Mouse (Mus musculus): ENCODE measurements at regions not wholly inside any gene's neighbourhood (a gene's known extent, or its start where the extent isn't known, plus 50 kb on each side); places are given as distances from the start of the nearest gene placed in this dataset.
"Not testable (repeated sequence)": the region's sequence is repeated elsewhere in the genome, so short reads cannot be mapped to it uniquely, and the experiment has no call there.

- not testable (repeated sequence) for H3K9ac ChIP-seq; H3K4me3 ChIP-seq (replicated peaks; ENCODE audit: low read length); H3K27me3 ChIP-seq (ENCODE audit: control insufficient read depth, insufficient read depth, low read length); H3K9me3 ChIP-seq (ENCODE audit: control insufficient read depth, low read length); H3K4me2 ChIP-seq (replicated peaks); ATAC-seq (ENCODE audit: low FRiP score); H3K27ac ChIP-seq; DNase-seq (ENCODE audit: low spot score); H3K36me3 ChIP-seq (replicated peaks; ENCODE audit: control insufficient read depth, insufficient read depth); H3K4me1 ChIP-seq (replicated peaks; ENCODE audit: control insufficient read depth, insufficient read depth, low read length)
- WGBS: 85% methylated on average over 3 of the region's 4 CpGs
Observed at GRCm38 (mm10) chr8:71807788-71808187, 74.0 kb upstream of the Zfp709 start.

GRCm38 (mm10) chr8:71804586-71804985, 77.2 kb upstream of the Zfp709 start:
- H3K9ac ChIP-seq; H3K27ac ChIP-seq; H3K27me3 ChIP-seq (ENCODE audit: control insufficient read depth, insufficient read depth, low read length); H3K36me3 ChIP-seq (replicated peaks; ENCODE audit: control insufficient read depth, insufficient read depth); ATAC-seq (ENCODE audit: low FRiP score); DNase-seq (ENCODE audit: low spot score); H3K4me2 ChIP-seq (replicated peaks); H3K4me3 ChIP-seq (replicated peaks; ENCODE audit: low read length); H3K4me1 ChIP-seq (replicated peaks; ENCODE audit: control insufficient read depth, insufficient read depth, low read length); H3K9me3 ChIP-seq (ENCODE audit: control insufficient read depth, low read length): not testable (repeated sequence)
- 86% methylated on average over 1 of the region's 1 CpGs for WGBS

- WGBS: 74% methylated on average over 2 of the region's 2 CpGs
- DNase-seq (ENCODE audit: low spot score); H3K36me3 ChIP-seq (replicated peaks; ENCODE audit: control insufficient read depth, insufficient read depth); H3K4me3 ChIP-seq (replicated peaks; ENCODE audit: low read length); H3K4me2 ChIP-seq (replicated peaks); H3K27ac ChIP-seq; H3K9ac ChIP-seq; H3K4me1 ChIP-seq (replicated peaks; ENCODE audit: control insufficient read depth, insufficient read depth, low read length); H3K27me3 ChIP-seq (ENCODE audit: control insufficient read depth, insufficient read depth, low read length); H3K9me3 ChIP-seq (ENCODE audit: control insufficient read depth, low read length): not testable (repeated sequence)
- ATAC-seq (ENCODE audit: low FRiP score): peak; percentile 76
Observed at GRCm38 (mm10) chr8:71802226-71802625, 76.7 kb upstream of the Fcho1 start.

GRCm38 (mm10) chr8:71789031-71789460, 63.5 kb upstream of the Fcho1 start:
- DNase-seq (ENCODE audit: low spot score); H3K9me3 ChIP-seq (ENCODE audit: control insufficient read depth, low read length); H3K27ac ChIP-seq; H3K4me2 ChIP-seq (replicated peaks); H3K36me3 ChIP-seq (replicated peaks; ENCODE audit: control insufficient read depth, insufficient read depth); H3K4me1 ChIP-seq (replicated peaks; ENCODE audit: control insufficient read depth, insufficient read depth, low read length); H3K27me3 ChIP-seq (ENCODE audit: control insufficient read depth, insufficient read depth, low read length); H3K9ac ChIP-seq; H3K4me3 ChIP-seq (replicated peaks; ENCODE audit: low read length): not testable (repeated sequence)
- 0 out of 2 replicates have a peak, but pooled peaks have one; percentile 48 for ATAC-seq (ENCODE audit: low FRiP score)
- 10% methylated on average over 2 of the region's 9 CpGs for WGBS

- ATAC-seq (ENCODE audit: low FRiP score); H3K4me2 ChIP-seq (replicated peaks); H3K4me3 ChIP-seq (replicated peaks; ENCODE audit: low read length); H3K27ac ChIP-seq; H3K9ac ChIP-seq; H3K9me3 ChIP-seq (ENCODE audit: control insufficient read depth, low read length); H3K27me3 ChIP-seq (ENCODE audit: control insufficient read depth, insufficient read depth, low read length); H3K4me1 ChIP-seq (replicated peaks; ENCODE audit: control insufficient read depth, insufficient read depth, low read length); DNase-seq (ENCODE audit: low spot score); H3K36me3 ChIP-seq (replicated peaks; ENCODE audit: control insufficient read depth, insufficient read depth): not testable (repeated sequence)
- 88% methylated on average over 8 of the region's 10 CpGs for WGBS
Observed at GRCm38 (mm10) chr8:71780624-71781023, 55.1 kb upstream of the Fcho1 start.

GRCm38 (mm10) chr8:71779824-71780223, 54.3 kb upstream of the Fcho1 start:
- 0 out of 2 replicates have a peak, but pooled peaks have one; percentile 40 for ATAC-seq (ENCODE audit: low FRiP score)

GRCm38 (mm10) chr8:71779380-71779779, 53.9 kb upstream of the Fcho1 start:
- H3K36me3 ChIP-seq (replicated peaks; ENCODE audit: control insufficient read depth, insufficient read depth): not testable (repeated sequence)
- ATAC-seq (ENCODE audit: low FRiP score): 0 out of 2 replicates have a peak, but pooled peaks have one; percentile 8

More at GRCm38 (mm10) chr8:71779824-71780223, 54.3 kb upstream of the Fcho1 start:
- H3K4me2 ChIP-seq (replicated peaks); H3K4me1 ChIP-seq (replicated peaks; ENCODE audit: control insufficient read depth, insufficient read depth, low read length); H3K27me3 ChIP-seq (ENCODE audit: control insufficient read depth, insufficient read depth, low read length); H3K9ac ChIP-seq; DNase-seq (ENCODE audit: low spot score); H3K4me3 ChIP-seq (replicated peaks; ENCODE audit: low read length); H3K27ac ChIP-seq; H3K36me3 ChIP-seq (replicated peaks; ENCODE audit: control insufficient read depth, insufficient read depth); H3K9me3 ChIP-seq (ENCODE audit: control insufficient read depth, low read length): not testable (repeated sequence)
- WGBS: 82% methylated on average over 2 of the region's 4 CpGs

GRCm38 (mm10) chr8:71778916-71779315, 53.4 kb upstream of the Fcho1 start:
- ATAC-seq (ENCODE audit: low FRiP score) (no peak), DNase-seq (ENCODE audit: low spot score) (no peak)
- H3K27ac ChIP-seq: no peak overlapping the region
- no peak overlapping the region for H3K9ac ChIP-seq
- no peak overlapping the region for H3K4me3 ChIP-seq (replicated peaks; ENCODE audit: low read length)
- H3K4me1 ChIP-seq (replicated peaks; ENCODE audit: control insufficient read depth, insufficient read depth, low read length): no peaks in the 10 kb centered on the region
- no peaks in the 10 kb centered on the region for H3K9me3 ChIP-seq (ENCODE audit: control insufficient read depth, low read length)
- 89% methylated on average over 10 of the region's 10 CpGs for WGBS
- H3K36me3 ChIP-seq (replicated peaks; ENCODE audit: control insufficient read depth, insufficient read depth): no peaks in the 10 kb centered on the region
- no peak overlapping the region for H3K4me2 ChIP-seq (replicated peaks)
- no peaks in the 10 kb centered on the region for H3K27me3 ChIP-seq (ENCODE audit: control insufficient read depth, insufficient read depth, low read length)

More at GRCm38 (mm10) chr8:71779380-71779779, 53.9 kb upstream of the Fcho1 start:
- not testable (repeated sequence) for H3K9me3 ChIP-seq (ENCODE audit: control insufficient read depth, low read length); H3K4me3 ChIP-seq (replicated peaks; ENCODE audit: low read length); H3K9ac ChIP-seq; H3K4me1 ChIP-seq (replicated peaks; ENCODE audit: control insufficient read depth, insufficient read depth, low read length); DNase-seq (ENCODE audit: low spot score); H3K27me3 ChIP-seq (ENCODE audit: control insufficient read depth, insufficient read depth, low read length); H3K4me2 ChIP-seq (replicated peaks); H3K27ac ChIP-seq
- WGBS: 97% methylated on average over 5 of the region's 5 CpGs
